20 mouse cellular contexts compared by ENCODE assay signal in the genomic region with DNA sequence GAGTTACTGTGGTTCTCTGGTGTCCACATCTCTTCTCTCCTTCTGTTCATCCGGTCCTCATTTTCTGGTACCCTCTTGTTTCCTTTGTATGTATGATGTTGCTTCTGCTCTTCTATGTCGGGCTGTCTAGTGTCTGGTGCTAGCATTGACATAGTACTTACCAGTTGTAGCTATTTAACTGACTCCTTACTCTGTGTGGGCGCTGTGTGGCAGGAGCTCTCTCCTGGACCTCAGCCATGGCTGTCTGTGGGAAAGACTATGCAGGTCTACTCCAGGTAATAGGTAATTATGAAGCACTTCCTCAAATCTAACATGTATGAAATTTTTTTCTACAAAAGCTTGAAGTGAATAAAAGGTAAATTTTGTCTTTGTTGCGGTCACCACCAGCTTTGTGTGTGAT.
A peak's percentile ranks its signal among the peaks of the same experiment; 100 is the strongest.
DNase-seq lines count a peak whose midpoint lies in the region; ATAC-seq lines count a peak whose summit lies in the region.
"Had no signal": no experiment of that assay in that cellular context is flagged by ENCODE, and none has a peak within 500 bp of the region (broad histone marks: within the 10 kb centered on the region; RNA-seq: fewer than 3 reads in every experiment).

No protein-coding gene starts in this region.

- H3K9me3 ChIP-seq in forebrain, embryonic 16.5 days (ENCODE audit: control insufficient read depth, low read length) = no peaks in the 10 kb centered on the region
- H3K9me3 ChIP-seq: embryonic facial prominence, embryonic 15.5 days; forebrain, embryonic 10.5 days; forebrain, embryonic 15.5 days; heart, embryonic 13.5 days; hindbrain, embryonic 15.5 days had no signal

- H3K4me2 ChIP-seq in forebrain, embryonic 16.5 days (ENCODE audit: low read length) = no peak overlapping the region
- H3K4me2 ChIP-seq: embryonic facial prominence, embryonic 15.5 days; forebrain, embryonic 15.5 days; heart, embryonic 13.5 days; hindbrain, embryonic 15.5 days had no signal

- peak; percentile 39 for DNase-seq in cerebellum, adult 11 months
- peak; percentile 61 to 72 for DNase-seq in cerebellum, adult 18-20 months
- DNase-seq in cerebellum, adult 9-11 months = peak; percentile 65
- DNase-seq in cerebellum, postnatal 36 days = peak; percentile 53 to 60
- no peak for DNase-seq in right cerebral cortex, postnatal 25 days
- no peak for DNase-seq in kidney, postnatal 4 days
- DNase-seq: adrenal gland, adult 2 months; adrenal gland, postnatal 25 days; embryo, embryonic 11 days; gastrocnemius, postnatal 14 days; heart, postnatal 36 days; kidney, adult 2 months had no signal

- no peak overlapping the region for H3K27ac ChIP-seq in forebrain, embryonic 16.5 days (ENCODE audit: low read length)
- H3K27ac ChIP-seq: embryonic facial prominence, embryonic 15.5 days; forebrain, embryonic 10.5 days; forebrain, embryonic 15.5 days; heart, embryonic 13.5 days; hindbrain, embryonic 15.5 days had no signal

- no peak overlapping the region for H3K9ac ChIP-seq in forebrain, embryonic 16.5 days (replicated peaks; ENCODE audit: low read depth, low read length)
- H3K9ac ChIP-seq: embryonic facial prominence, embryonic 15.5 days; forebrain, embryonic 15.5 days; heart, embryonic 13.5 days; hindbrain, embryonic 15.5 days had no signal

- H3K4me3 ChIP-seq in forebrain, embryonic 16.5 days (replicated peaks; ENCODE audit: low read length) = no peak overlapping the region
- H3K4me3 ChIP-seq: embryonic facial prominence, embryonic 15.5 days; erythroblast, embryonic 14.5 days; forebrain, embryonic 10.5 days; forebrain, embryonic 15.5 days; heart, embryonic 13.5 days; hindbrain, embryonic 15.5 days had no signal

- no peaks in the 10 kb centered on the region for H3K27me3 ChIP-seq in forebrain, embryonic 16.5 days (replicated peaks; ENCODE audit: control insufficient read depth, insufficient read depth, low read length)
- H3K27me3 ChIP-seq: embryonic facial prominence, embryonic 15.5 days; forebrain, embryonic 15.5 days; heart, embryonic 13.5 days; hindbrain, embryonic 15.5 days had no signal

- H3K4me1 ChIP-seq in forebrain, embryonic 16.5 days (replicated peaks; ENCODE audit: control insufficient read depth, insufficient read depth, low read length) = 0 out of 2 replicates have a peak, but pooled peaks cover 2% of the 10 kb centered on the region
- H3K4me1 ChIP-seq: embryonic facial prominence, embryonic 15.5 days; forebrain, embryonic 10.5 days; heart, embryonic 13.5 days had no signal

- 89% methylated on average over 4 of the region's 4 CpGs for WGBS in forebrain, embryonic 16.5 days

- H3K36me3 ChIP-seq in forebrain, embryonic 16.5 days (ENCODE audit: control insufficient read depth, insufficient read depth) = no peaks in the 10 kb centered on the region
- H3K36me3 ChIP-seq: embryonic facial prominence, embryonic 15.5 days; forebrain, embryonic 10.5 days; heart, embryonic 13.5 days had no signal

- ATAC-seq in forebrain, embryonic 16.5 days = no peak
- ATAC-seq: forebrain, embryonic 15.5 days; intestine, embryonic 16.5 days had no signal

Comparison
In these comparisons a context has a peak if more than half of its experiments do, and no peak if none do; other contexts are left out.
1. DNase-seq: peak in cerebellum, adult 11 months (single experiment), cerebellum, adult 18-20 months (2 of 2), cerebellum, adult 9-11 months (single experiment) and cerebellum, postnatal 36 days (2 of 2); none in right cerebral cortex, postnatal 25 days (single experiment) and kidney, postnatal 4 days (0 of 2).